Mouse (Mus musculus) MEL (cell line): ENCODE data around the gene Cenph. TPM values are rescaled to one million over a fixed set of nuclear protein-coding genes. Genes with fewer than 3 reads are reported as not detected.

Source experiments
- DNase-seq: peaks from one replicate; pipeline ENCODE4 v3.0.0; 2011; ENCODE audit warnings: low read depth, low spot score
- H3K27ac ChIP-seq: 2 replicates; pipeline ENCODE4 v1.5.1; 2012; ENCODE audit warnings: low read depth, mild to moderate bottlenecking, control low read depth, low read length, moderate library complexity; ENCODE audit not compliant: control insufficient read depth
- H3K27me3 ChIP-seq, 2 experiments: fragments of 150-350 bp in 1 of 2; sonication (generic) in 1 of 2; 2 replicates each; pipeline ENCODE4 v1.6.1; 2012; ENCODE audit warnings: low read length in 2 of 2, mild to moderate bottlenecking in 2 of 2, improper control_type of control experiment in 1 of 2, moderate library complexity in 1 of 2; ENCODE audit not compliant: insufficient read depth in 2 of 2, control insufficient read depth in 1 of 2
- H3K36me3 ChIP-seq, 2 experiments: 2 replicates each; pipeline ENCODE4 v1.6.1; 2012 to 2014; ENCODE audit warnings: low read length in 2 of 2, improper control_type of control experiment in 1 of 2, inconsistent platforms in 1 of 2, mild to moderate bottlenecking in 1 of 2; ENCODE audit not compliant: insufficient read depth in 2 of 2, control insufficient read depth in 1 of 2
- H3K4me1 ChIP-seq, 2 experiments: fragments of 150-350 bp in 1 of 2; sonication (generic) in 1 of 2; 2 replicates each; pipeline ENCODE4 v1.6.1; 2012; ENCODE audit warnings: low read length in 2 of 2, improper control_type of control experiment in 1 of 2, mild to moderate bottlenecking in 1 of 2; ENCODE audit not compliant: insufficient read depth in 2 of 2, control insufficient read depth in 1 of 2
- H3K4me3 ChIP-seq, 2 experiments: fragments of 150-350 bp in 1 of 2; sonication (generic) in 1 of 2; 2 replicates each; pipeline ENCODE4 v1.5.1; 2012; ENCODE audit warnings: low read depth in 2 of 2, low read length in 2 of 2, mild to moderate bottlenecking in 2 of 2, moderate library complexity in 2 of 2, control low read depth in 1 of 2, improper control_type of control experiment in 1 of 2; ENCODE audit not compliant: control insufficient read depth in 1 of 2, insufficient read depth in 1 of 2
- H3K79me2 ChIP-seq: 2 replicates; pipeline ENCODE4 v1.6.1; 2012; ENCODE audit warnings: mild to moderate bottlenecking, low read length, moderate library complexity; ENCODE audit not compliant: control insufficient read depth, poor library complexity, insufficient read depth
- H3K9ac ChIP-seq: 2 replicates; pipeline ENCODE4 v1.6.1; 2012; ENCODE audit warnings: low read depth, mild to moderate bottlenecking, control low read depth, low read length, moderate library complexity; ENCODE audit not compliant: control insufficient read depth, poor library complexity, severe bottlenecking
- H3K9me3 ChIP-seq: fragments of 150-350 bp; sonication (generic); replicated peaks from 2 replicates; pipeline ENCODE4 v1.6.1; 2012; ENCODE audit warnings: mild to moderate bottlenecking, low read length, improper control_type of control experiment, moderate library complexity; ENCODE audit not compliant: insufficient read depth
- BHLHE40 ChIP-seq: IDR thresholded peaks from 2 replicates; pipeline ENCODE4 v1.6.1; 2012; ENCODE audit warnings: low read depth, mild to moderate bottlenecking, inconsistent platforms, low read length, improper control_type of control experiment, borderline replicate concordance
- E2F4 ChIP-seq: IDR thresholded peaks from 2 replicates; pipeline ENCODE4 v1.6.1; 2011; ENCODE audit warnings: low read depth, low read length, improper control_type of control experiment, borderline replicate concordance
- EP300 ChIP-seq, 2 experiments: IDR thresholded peaks; 2 replicates each; pipeline ENCODE4 v1.6.1; 2011; ENCODE audit warnings: improper control_type of control experiment in 2 of 2, low read length in 2 of 2, low read depth in 1 of 2, mild to moderate bottlenecking in 1 of 2
- ETS1 ChIP-seq: IDR thresholded peaks from 2 replicates; pipeline ENCODE4 v1.6.1; 2012; ENCODE audit warnings: low read depth, mild to moderate bottlenecking, inconsistent platforms, low read length, improper control_type of control experiment, moderate library complexity
- GATA1 ChIP-seq: IDR thresholded peaks from 2 replicates; pipeline ENCODE4 v1.6.1; 2011; ENCODE audit warnings: low read depth, low read length, improper control_type of control experiment
- HCFC1 ChIP-seq: IDR thresholded peaks from 2 replicates; pipeline ENCODE4 v1.6.1; 2012; ENCODE audit warnings: low read depth, mild to moderate bottlenecking, inconsistent platforms, low read length, improper control_type of control experiment, moderate library complexity
- JUND ChIP-seq: IDR thresholded peaks from 2 replicates; pipeline ENCODE4 v1.6.1; 2011; ENCODE audit warnings: low read depth, mild to moderate bottlenecking, improper control_type of control experiment, low read length
- KAT2A ChIP-seq: conservative IDR thresholded peaks from 2 replicates; pipeline ENCODE4 v1.6.1; 2012; ENCODE audit warnings: low read depth, low read length, improper control_type of control experiment, inconsistent platforms
- MAFK ChIP-seq: IDR thresholded peaks from 2 replicates; pipeline ENCODE4 v1.6.1; 2011; ENCODE audit warnings: low read depth, mild to moderate bottlenecking, low read length, improper control_type of control experiment, borderline replicate concordance
- MEF2A ChIP-seq: IDR thresholded peaks from 2 replicates; pipeline ENCODE4 v1.6.1; 2014; ENCODE audit warnings: low read depth, mild to moderate bottlenecking, inconsistent platforms, low read length, improper control_type of control experiment; ENCODE audit not compliant: poor library complexity, insufficient replicate concordance, severe bottlenecking; ENCODE audit errors: extremely low read depth
- MXI1 ChIP-seq: IDR thresholded peaks from 2 replicates; pipeline ENCODE4 v1.6.1; 2011; ENCODE audit warnings: mild to moderate bottlenecking, low read depth, low read length, improper control_type of control experiment
- MYB ChIP-seq: IDR thresholded peaks from 2 replicates; pipeline ENCODE4 v1.6.1; 2011; ENCODE audit warnings: mild to moderate bottlenecking, low read depth, low read length, improper control_type of control experiment
- MYC ChIP-seq: IDR thresholded peaks from 2 replicates; pipeline ENCODE4 v1.6.1; 2011; ENCODE audit warnings: low read depth, mild to moderate bottlenecking, low read length, improper control_type of control experiment, moderate library complexity
- NELFE ChIP-seq: IDR thresholded peaks from 2 replicates; pipeline ENCODE4 v1.6.1; 2011; ENCODE audit warnings: low read depth, low read length, improper control_type of control experiment
- NRF1 ChIP-seq: IDR thresholded peaks from 2 replicates; pipeline ENCODE4 v1.6.1; 2014; ENCODE audit warnings: low read depth, mild to moderate bottlenecking, inconsistent platforms, low read length, improper control_type of control experiment, moderate library complexity; ENCODE audit not compliant: poor library complexity, insufficient read depth, severe bottlenecking
- POLR2A ChIP-seq, 2 experiments: IDR thresholded peaks; 2 replicates each; pipeline ENCODE4 v1.6.1; 2011 to 2012; ENCODE audit warnings: low read length in 2 of 2, mild to moderate bottlenecking in 2 of 2, control low read depth in 1 of 2, improper control_type of control experiment in 1 of 2, low read depth in 1 of 2, moderate library complexity in 1 of 2; ENCODE audit not compliant: control insufficient read depth in 1 of 2, insufficient read depth in 1 of 2, poor library complexity in 1 of 2
- RAD21 ChIP-seq: IDR thresholded peaks from 2 replicates; pipeline ENCODE4 v1.6.1; 2011; ENCODE audit warnings: mild to moderate bottlenecking, low read depth, low read length, improper control_type of control experiment
- RCOR1 ChIP-seq: IDR thresholded peaks from 2 replicates; pipeline ENCODE4 v1.6.1; 2012; ENCODE audit warnings: low read depth, mild to moderate bottlenecking, inconsistent platforms, low read length, improper control_type of control experiment
- SIN3A ChIP-seq: IDR thresholded peaks from 2 replicates; pipeline ENCODE4 v1.6.1; 2012; ENCODE audit warnings: low read length, improper control_type of control experiment, inconsistent platforms
- TAL1 ChIP-seq: IDR thresholded peaks from 2 replicates; pipeline ENCODE4 v1.6.1; 2012; ENCODE audit warnings: mild to moderate bottlenecking, inconsistent platforms, low read length, moderate library complexity, mixed read lengths
- TCF12 ChIP-seq: IDR thresholded peaks from 2 replicates; pipeline ENCODE4 v1.6.1; 2014; ENCODE audit warnings: low read depth, mild to moderate bottlenecking, inconsistent platforms, low read length, improper control_type of control experiment, moderate library complexity
- USF2 ChIP-seq, 2 experiments: IDR thresholded peaks; 2 replicates each; pipeline ENCODE4 v1.6.1; 2011 to 2012; ENCODE audit warnings: improper control_type of control experiment in 2 of 2, low read length in 2 of 2, borderline replicate concordance in 1 of 2, inconsistent platforms in 1 of 2, low read depth in 1 of 2, mild to moderate bottlenecking in 1 of 2; ENCODE audit not compliant: insufficient read depth in 1 of 2
- ZC3H11A ChIP-seq: IDR thresholded peaks from 2 replicates; pipeline ENCODE4 v1.6.1; 2012; ENCODE audit warnings: low read depth, mild to moderate bottlenecking, inconsistent platforms, low read length, improper control_type of control experiment
- ZMIZ1 ChIP-seq: IDR thresholded peaks from 2 replicates; pipeline ENCODE4 v1.6.1; 2012; ENCODE audit warnings: low read depth, mild to moderate bottlenecking, inconsistent platforms, low read length, improper control_type of control experiment, moderate library complexity
- ZNF384 ChIP-seq: IDR thresholded peaks from 2 replicates; pipeline ENCODE4 v1.6.1; 2012; ENCODE audit warnings: low read depth, mild to moderate bottlenecking, inconsistent platforms, low read length, improper control_type of control experiment
- polyA plus RNA-seq, 2 experiments: library from polyadenylated mRNA; stranded (reverse) in 1 of 2; unstranded in 1 of 2; fragments of >175 nt in 1 of 2; fragments of >200 nt in 1 of 2; gene quantifications; 2 replicates each; pipeline versions ENCODE4 v1.2.1 to v1.2.4; 2012; ENCODE audit warnings: low replicate concordance in 2 of 2, low read depth in 1 of 2; ENCODE audit not compliant: insufficient read length in 2 of 2, insufficient read depth in 1 of 2, missing spikeins in 1 of 2
- total RNA-seq: library from RNA; depleted of rRNA; stranded (reverse); fragments of 300-350 nt; gene quantifications from 2 replicates; pipeline ENCODE4 v1.2.3, GENCODE M21; 2012

Cenph gene
- total and polyA plus RNA-seq, 3 experiments = 33.3 to 48.8 TPM; not detected in 1

GRCm38 (mm10) chr13:100752529-100752928 is 23.2 kb downstream of the Cenph start (continued):
- TF ChIP-seq NELFE (no peak), ZMIZ1 (no peak), KAT2A (no peak)

- TF ChIP-seq EP300 (IDR thresholded peaks at IDR 0.05; ENCODE audit: low read depth in 1 of 2, low read length in 2 of 2) (peak in 1 of 2 experiments; percentile 59; a peak in 2 of 4 replicates), POLR2A (IDR thresholded peaks at IDR 0.05; ENCODE audit: control insufficient read depth in 1 of 2, insufficient read depth in 1 of 2, low read depth in 1 of 2, low read length in 2 of 2, poor library complexity in 1 of 2) (no peak), ETS1 (0 out of 2 replicates have a peak, but pooled peaks have one; percentile 24), TCF12 (0 out of 2 replicates have a peak, but pooled peaks have one; percentile 38), RCOR1 (0 out of 2 replicates have a peak, but pooled peaks have one; percentile 30), RAD21 (no peak), MAFK (no peak), JUND (no peak), TAL1 (peak; percentile 33; the same call in 1 of the 2 replicates), MXI1 (0 out of 2 replicates have a peak, but pooled peaks have one; percentile 22), MYC (no peak), E2F4 (no peak), NRF1 (no peak), BHLHE40 (no peak), USF2 (IDR thresholded peaks at IDR 0.05; ENCODE audit: borderline replicate concordance in 1 of 2, insufficient read depth in 1 of 2, low read depth in 1 of 2, low read length in 2 of 2) (no peak), GATA1 (peak; percentile 70), ZC3H11A (no peak), SIN3A (no peak), HCFC1 (no peak), MEF2A (no peak), MYB (no peak), ZNF384 (no peak)
- no peak for DNase-seq
- H3K4me3 ChIP-seq = no peak overlapping the region
- peaks cover 0 to 38% of the 10 kb centered on the region in 2 experiments; a peak in 2 of 4 replicates for H3K36me3 ChIP-seq
- H3K9ac ChIP-seq = no peak overlapping the region
- H3K79me2 ChIP-seq = no peaks in the 10 kb centered on the region
- H3K27me3 ChIP-seq = no peaks in the 10 kb centered on the region
- no peaks in the 10 kb centered on the region for H3K9me3 ChIP-seq
- peaks cover 24 to 36% of the 10 kb centered on the region in 2 experiments for H3K4me1 ChIP-seq
- H3K27ac ChIP-seq = peak overlapping the region; percentile 73
Observed at GRCm38 (mm10) chr13:100751402-100751801, 24.3 kb downstream of the Cenph start.
